Mouse (Mus musculus) T-helper 2 cell (primary cell): Measurements from ENCODE around the gene Hcfc1.

ENCODE experiments used
- in situ Hi-C: fragments of 300-600 bp; cut with MboI, MseI; formaldehyde crosslinking; loops from one replicate; pipeline ENCODE4 v1.15.1; 2025; ENCODE audit warnings: high pct_unique_total_duplicates

Gene Hcfc1

DNA sequence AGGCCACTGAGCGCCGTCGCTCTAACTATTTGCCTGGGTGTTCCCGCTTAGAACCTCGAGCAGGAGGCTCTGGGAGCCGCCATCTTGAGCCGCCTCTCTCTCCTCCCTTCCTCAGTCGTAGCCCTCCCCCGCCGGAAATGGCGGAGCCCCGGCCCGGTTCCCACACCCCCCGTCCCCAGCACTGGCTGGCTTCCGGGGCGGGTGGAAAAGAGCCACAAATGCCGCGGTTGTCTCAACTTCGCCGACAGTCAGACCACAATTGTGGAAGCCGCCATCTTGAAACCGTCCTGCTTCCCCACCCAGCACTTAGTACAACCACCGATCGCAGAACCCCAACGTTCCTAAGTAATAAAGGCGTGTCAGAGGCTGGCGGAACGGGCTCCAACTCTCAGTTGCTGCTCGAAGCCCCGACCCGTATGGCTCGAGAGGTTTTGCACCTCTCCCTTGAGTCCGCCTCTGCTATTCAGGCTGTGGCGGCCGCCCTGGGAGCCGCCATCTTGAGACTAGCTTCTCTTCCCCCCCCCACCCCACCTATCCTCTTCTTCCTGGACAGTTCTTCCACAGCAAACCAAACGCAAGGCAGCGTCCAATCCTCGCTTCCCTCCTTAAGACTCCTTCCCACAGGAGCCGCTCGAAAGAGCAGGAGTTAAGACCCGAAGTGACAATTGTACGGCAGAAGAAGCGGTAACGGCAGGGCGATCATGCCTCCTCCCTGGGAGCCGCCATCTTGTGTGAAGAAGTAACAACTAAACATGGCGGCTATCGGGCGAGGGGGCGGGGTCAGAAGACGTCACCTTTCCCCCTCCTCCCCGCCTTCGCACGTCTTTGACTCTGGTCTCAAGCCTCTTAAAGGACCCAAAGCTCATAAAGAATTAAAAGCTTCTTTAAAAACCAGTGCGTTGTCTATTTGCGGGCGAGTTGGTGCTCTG lies at the start of gene Hcfc1:
Gene Hcfc1 (minus strand): TSS at position 110 of the 929 bp plus-strand sequence.
- in situ Hi-C loops = no loop called here

GRCm38 (mm10) chrX:74014597-74014996 lies 48.4 kb upstream of the Hcfc1 start:
- in situ Hi-C loops = no loop called here

GRCm38 (mm10) chrX:74008063-74008462 lies 41.9 kb upstream of the Hcfc1 start:
- in situ Hi-C loops = no loop called here

- in situ Hi-C loops = no loop called here
These were observed 40.2 kb upstream of the Hcfc1 start for GRCm38 (mm10) chrX:74006401-74006800.

DNA sequence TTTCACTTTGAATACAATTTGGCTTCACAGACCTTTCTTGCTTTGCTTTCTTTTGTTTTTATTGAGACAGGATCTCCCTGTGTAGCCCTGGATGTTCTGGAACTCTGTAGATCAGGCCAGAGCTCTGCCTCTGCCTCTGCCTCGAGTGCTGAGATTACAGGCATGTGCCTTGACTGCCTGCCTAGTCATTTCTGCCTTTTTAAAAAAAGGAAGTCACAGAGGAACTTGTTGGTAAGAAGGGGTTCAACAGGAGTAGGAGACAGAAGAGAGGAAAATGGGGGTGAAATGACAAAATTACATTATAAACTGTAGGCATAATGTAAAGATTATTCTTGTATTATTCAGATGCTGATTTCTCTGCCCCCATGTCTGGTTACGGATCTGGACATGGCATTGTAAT lies 37.5 kb upstream of the Hcfc1 start:
- in situ Hi-C loops = no loop called here

- in situ Hi-C loops = no loop called here
These were observed 34.9 kb upstream of the Hcfc1 start for GRCm38 (mm10) chrX:74001024-74001423.

DNA sequence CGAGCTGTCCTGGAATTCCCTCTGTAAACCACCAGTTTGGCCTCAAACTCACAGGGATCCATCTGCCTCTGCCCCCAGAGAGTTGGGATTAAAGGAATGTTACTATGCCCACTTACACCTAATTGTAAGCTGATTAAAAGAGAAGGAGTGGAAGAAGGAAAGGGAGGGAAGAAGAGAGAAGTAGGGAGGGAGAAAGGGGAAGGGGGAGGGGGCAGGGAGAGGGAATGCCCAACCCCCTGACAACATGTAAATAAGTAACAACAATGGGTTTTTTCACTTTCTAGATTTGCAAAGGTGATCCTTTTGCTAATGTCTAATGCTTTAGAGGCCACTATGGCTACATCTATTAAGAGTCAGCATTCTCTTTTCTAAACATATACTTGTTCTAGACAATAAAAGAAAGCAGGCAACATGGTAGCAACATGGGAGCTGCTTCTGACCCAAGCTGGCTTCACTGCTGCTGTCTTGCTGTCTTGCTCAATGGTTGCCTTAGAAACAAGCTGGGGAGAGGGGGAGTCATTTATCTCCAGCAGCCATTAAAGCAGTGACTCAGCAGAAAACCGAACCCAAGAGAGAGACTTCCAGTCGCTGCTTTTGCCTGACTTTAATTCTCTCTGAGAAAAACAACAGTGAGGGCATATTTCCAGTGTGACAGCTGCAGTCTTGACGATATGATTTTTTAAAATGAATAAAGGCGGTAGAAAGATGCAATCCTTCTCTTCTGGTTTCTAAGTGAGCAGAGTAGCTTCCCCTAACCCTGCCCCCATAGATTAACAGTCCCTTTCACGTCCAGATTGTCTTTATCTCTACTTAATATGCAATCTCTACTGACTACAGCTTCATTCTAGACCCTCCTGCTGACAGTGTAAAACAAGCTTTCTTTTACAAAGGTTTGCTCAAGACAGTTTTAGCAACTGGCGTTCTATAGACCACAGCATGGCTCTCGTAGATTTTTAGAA lies 33.0 kb upstream of the Hcfc1 start:
- in situ Hi-C loops = no loop called here

DNA sequence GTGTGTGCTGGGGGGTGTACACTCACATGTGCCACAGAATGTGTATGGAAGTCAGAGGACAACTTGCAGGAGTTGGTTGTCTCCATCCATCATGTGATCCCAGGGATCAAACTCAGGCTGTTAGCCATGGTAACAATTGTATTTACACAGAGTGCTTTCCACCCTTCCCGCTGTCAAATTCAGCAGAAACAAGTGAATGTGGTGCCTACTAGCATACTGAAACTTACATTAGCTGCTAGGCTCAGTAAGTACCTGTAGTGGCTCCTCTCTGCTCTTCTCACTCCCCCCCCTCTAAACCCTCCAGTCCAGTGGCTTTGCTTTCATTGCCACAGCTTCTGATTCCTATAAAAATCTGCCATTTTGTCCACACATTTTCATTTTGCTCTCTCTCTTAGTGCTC lies 11.6 kb upstream of the Hcfc1 start:
- in situ Hi-C loops = loop anchor here (5.0 kb wide), 1 partner anchor 85 kb away; no protein-coding TSS in a partner anchor

DNA sequence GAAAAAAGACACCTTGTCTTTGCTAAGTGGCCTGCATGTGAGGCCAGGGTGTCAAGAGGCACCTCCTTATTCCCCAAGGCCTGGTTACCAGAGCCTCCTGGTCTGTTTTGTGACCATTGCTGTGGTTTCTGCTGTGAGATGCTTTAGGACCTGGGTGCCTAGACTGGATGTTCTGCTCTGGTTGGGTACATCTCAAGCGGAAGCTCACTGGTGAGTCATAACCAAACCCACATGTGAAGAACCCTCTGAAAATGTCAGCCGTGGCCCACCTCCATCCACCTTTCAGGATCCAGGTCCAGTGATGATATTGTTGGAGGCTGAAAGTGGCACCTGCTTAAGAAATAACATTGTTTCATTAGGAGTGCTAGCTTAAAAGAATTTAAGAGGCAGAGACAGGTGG lies 10.1 kb upstream of the Hcfc1 start:
- in situ Hi-C loops = loop anchor here (5.0 kb wide), 1 partner anchor 86 kb away; no protein-coding TSS in a partner anchor

DNA sequence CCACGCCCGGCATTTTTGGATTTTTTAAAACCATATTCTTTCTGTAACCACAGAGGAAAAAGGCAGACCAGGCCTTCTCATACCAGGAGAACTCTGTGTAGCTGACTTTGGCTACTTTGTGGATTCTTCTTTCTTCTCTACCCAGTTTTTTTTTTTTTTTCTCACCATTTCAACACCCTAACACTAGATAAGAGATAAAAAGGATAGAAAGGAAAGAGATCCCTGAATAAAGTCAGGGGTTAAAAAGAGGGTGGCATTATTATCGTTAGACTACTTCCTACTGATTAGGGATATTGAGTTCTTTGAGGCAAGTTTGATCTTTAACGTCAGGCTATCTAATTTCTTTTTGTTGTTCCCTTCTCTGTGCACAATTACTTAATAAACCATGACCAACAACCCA lies 6.6 kb upstream of the Hcfc1 start:
- in situ Hi-C loops = no loop called here

DNA sequence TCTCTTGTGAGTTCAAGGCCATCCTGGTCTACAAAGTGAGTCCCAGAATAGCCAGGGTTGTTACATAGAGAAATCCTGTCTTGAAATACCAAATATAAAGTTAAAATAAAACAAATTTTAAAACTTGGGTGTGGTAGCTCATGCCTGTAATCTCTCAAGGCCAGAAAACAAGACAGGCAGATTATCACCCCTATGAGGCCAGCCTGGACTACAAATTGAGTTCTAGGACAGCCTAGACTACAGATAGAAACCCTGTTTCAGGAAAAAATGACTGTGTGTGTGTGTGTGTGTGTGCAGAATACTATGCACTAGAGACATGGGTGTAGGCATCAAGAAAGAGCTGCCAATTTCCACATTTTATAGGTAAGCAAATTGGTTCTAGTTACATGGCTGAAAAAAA lies 4.6 kb upstream of the Hcfc1 start:
- in situ Hi-C loops = no loop called here

DNA sequence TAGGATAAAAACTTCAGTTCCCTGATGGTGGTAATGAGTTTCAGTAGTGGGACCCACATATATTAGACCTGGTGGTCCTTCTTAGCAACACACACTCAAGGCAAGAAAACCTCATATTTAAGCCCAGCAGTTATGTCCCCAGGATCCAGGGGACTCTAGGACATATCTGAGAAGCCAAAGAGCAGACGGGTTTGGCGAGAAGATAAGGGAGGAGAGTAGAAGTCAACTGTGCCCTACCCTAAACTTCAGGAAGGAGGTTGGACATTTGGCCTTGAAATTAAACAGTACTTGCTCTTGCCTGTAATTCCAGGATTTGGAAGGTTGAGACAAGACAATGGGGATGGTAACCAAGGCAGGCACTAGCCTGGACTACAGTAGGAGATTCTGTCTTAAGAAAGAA lies 3.6 kb upstream of the Hcfc1 start:
- in situ Hi-C loops = no loop called here

DNA sequence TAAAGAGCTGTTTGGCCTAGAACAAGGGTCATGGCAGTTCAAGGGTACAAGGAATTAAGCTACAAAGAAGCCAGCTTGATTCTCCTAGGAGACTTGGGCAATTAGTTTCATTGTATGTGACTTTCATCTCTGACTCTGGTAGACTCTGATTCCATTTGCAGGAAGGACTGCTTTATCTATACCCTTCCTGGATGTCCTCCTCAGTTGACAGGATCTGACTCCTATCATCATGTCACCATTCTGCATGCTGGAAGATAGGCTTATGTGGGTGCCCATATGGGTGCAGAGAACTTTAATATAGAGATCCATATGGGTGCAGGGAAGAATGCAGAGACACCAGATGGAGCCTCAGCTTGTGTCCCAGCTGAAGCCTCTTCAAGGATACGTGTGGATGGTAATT lies 3.0 kb upstream of the Hcfc1 start:
- in situ Hi-C loops = no loop called here

GRCm38 (mm10) chrX:73967177-73968075 lies 1.3 kb upstream of the Hcfc1 start:
- in situ Hi-C loops = no loop called here

DNA sequence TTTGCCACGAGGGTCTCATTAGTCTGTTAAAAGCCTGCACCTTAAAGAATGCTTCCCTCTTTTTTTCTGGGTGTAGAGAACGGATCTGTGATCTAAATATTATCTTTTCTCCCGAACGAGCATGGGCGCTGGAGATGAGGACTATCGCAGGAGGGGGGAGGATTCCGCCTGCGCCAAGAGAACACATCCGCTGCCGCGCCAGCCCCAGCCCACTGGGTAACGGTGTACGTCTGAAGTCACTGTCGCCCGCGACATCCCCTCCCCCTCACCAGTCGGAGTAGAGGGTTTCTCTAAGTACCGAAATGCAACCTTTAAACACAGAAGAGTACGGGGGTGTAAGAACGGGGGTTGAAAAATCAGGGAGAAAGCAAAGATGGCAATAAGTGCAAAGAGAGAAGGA lies 850 bp downstream of the Hcfc1 start:
- in situ Hi-C loops = no loop called here

GRCm38 (mm10) chrX:73964363-73964762 lies 1.8 kb downstream of the Hcfc1 start:
- in situ Hi-C loops = no loop called here

DNA sequence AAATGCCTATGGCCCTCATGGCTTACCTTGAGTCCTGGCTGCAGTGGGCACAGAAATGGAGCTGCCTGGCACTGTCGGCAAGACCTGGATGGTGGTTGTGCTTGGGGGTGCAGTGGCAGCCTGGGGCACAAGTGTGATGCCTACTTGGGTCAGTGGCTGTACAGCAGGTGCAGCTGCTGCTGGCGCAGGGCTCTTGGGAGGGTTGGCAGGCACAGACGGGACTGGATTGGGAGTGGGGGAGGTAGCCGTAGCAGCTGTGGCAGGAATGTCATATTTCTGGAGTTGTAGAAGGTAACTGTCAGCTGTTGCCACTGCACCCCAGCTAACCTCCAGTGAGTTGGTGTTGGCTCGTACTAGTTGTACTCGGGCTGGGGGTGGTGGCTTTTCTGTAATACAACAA lies 11.2 kb downstream of the Hcfc1 start:
- in situ Hi-C loops = no loop called here

DNA sequence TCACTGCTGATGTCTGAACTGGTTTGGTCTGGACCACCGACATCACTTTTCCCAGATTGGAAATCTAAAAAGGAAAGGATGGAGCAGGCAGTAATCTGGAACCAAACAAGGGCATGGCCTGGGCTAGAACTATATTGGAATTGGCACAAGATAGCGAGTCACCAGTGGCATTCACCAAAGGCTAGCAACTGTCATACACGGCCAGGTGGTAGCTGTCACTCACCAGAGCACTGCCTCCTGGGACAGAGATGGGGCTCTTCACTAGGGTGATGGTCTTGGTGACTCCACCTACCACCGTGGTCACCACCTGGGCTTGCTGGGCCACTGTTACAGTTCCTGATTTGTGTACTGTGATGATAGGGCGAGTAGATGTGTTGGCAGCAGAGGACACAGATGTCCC lies 13.6 kb downstream of the Hcfc1 start:
- in situ Hi-C loops = no loop called here

- in situ Hi-C loops = loop anchor here (5.0 kb wide), 1 partner anchor 157 kb away; no protein-coding TSS in a partner anchor
These were observed 16.8 kb downstream of the Hcfc1 start for GRCm38 (mm10) chrX:73949341-73949740.

DNA sequence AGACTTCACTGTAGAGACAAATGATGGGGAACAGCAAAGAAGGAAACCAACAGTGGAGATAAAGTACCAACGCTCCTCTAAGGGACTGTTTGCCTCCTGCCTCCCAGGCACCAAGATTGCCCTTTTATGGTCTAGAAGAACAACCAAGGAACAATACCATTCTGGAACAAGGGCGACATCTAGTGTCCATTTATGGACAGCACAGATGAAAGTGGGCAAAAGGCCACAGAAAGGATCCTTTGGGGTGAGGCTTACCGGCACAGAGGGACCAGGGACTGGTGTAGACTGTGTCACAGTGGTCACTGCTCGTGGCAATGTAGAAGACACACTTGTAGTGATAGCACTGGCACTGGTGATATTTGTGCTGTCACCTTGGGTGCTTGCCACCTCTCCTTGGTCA lies 17.5 kb downstream of the Hcfc1 start:
- in situ Hi-C loops = loop anchor here (5.0 kb wide), 1 partner anchor 156 kb away; no protein-coding TSS in a partner anchor

DNA sequence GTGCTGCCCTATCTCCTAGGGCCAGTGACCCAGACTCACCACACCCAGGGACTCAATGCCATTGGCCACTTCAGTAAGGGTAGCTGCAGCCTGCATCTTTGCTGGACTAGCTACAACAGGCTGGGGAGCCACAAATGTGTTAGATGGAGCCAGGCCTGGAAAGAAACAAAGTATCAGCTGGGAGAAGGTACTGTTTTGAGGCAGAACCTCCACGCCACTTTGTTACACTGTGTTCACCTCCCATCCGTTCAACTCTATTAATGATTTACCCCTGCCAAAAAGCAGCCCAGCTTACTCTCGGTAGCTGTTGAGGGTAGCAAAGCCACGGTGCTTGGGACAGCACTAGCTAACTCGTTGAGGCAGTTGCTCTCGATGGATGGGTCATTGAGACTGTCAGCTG lies 19.3 kb downstream of the Hcfc1 start:
- in situ Hi-C loops = loop anchor here (5.0 kb wide), 1 partner anchor 155 kb away; no protein-coding TSS in a partner anchor
